Mouse (Mus musculus) testis, adult 2 months (tissue): ENCODE measurements at regions not wholly inside any gene's neighbourhood (a gene's known extent, or its start where the extent isn't known, plus 50 kb on each side); places are given as distances from the start of the nearest gene placed in this dataset.

Experiments used
- CTCF ChIP-seq: fragments of 200-500 bp; IDR thresholded peaks from 2 replicates; pipeline ENCODE4 v1.5.1; 2012; ENCODE audit warnings: low read depth, mild to moderate bottlenecking, inconsistent platforms, low read length, moderate library complexity; ENCODE audit not compliant: control insufficient read depth, insufficient read depth, insufficient replicate concordance
- POLR2A ChIP-seq: fragments of 200-500 bp; IDR thresholded peaks from 2 replicates; pipeline ENCODE4 v1.6.1; 2012; ENCODE audit warnings: low read depth, mild to moderate bottlenecking, inconsistent platforms, low read length, moderate library complexity; ENCODE audit not compliant: control insufficient read depth

- TF ChIP-seq POLR2A (no peak), CTCF (no peak)
These were observed 81.6 kb upstream of the Bcor start for GRCm38 (mm10) chrX:12241751-12242150.
